Mouse (Mus musculus): ENCODE data around the gene Csrnp2.

The Csrnp2 gene

GRCm38 (mm10) chr15:100478351-100478750, 16.9 kb downstream of the Csrnp2 start:
- DNase-seq (ENCODE audit: low read depth, low spot score): peak; percentile 49

- no peak for DNase-seq (ENCODE audit: low read depth, low spot score)
Observed at GRCm38 (mm10) chr15:100473926-100474503, 21.3 kb downstream of the Csrnp2 start.

- DNase-seq (ENCODE audit: low read depth, low spot score): no peak
Observed at GRCm38 (mm10) chr15:100470037-100470436, 25.3 kb downstream of the Csrnp2 start.

- peak; percentile 33 for DNase-seq (ENCODE audit: low read depth, low spot score)
Observed at GRCm38 (mm10) chr15:100469189-100469545, 26.1 kb downstream of the Csrnp2 start.

GRCm38 (mm10) chr15:100468295-100469188, 26.7 kb downstream of the Csrnp2 start, which contains the start of gene Letmd1:
Gene Letmd1, plus strand, starts transcription at chr15:100469023.
- DNase-seq (ENCODE audit: low read depth, low spot score): peak; percentile 93

- DNase-seq (ENCODE audit: low read depth, low spot score): no peak
Observed at GRCm38 (mm10) chr15:100467738-100468137, 27.6 kb downstream of the Csrnp2 start.

GRCm38 (mm10) chr15:100465432-100465831, 29.9 kb downstream of the Csrnp2 start:
- DNase-seq (ENCODE audit: low read depth, low spot score): peak; percentile 54

- peak; percentile 84 for DNase-seq (ENCODE audit: low read depth, low spot score)
Observed at GRCm38 (mm10) chr15:100463712-100464111, 31.6 kb downstream of the Csrnp2 start.

- DNase-seq (ENCODE audit: low read depth, low spot score): no peak
Observed at GRCm38 (mm10) chr15:100462086-100462485, 33.2 kb downstream of the Csrnp2 start.

GRCm38 (mm10) chr15:100461646-100462045, 33.6 kb downstream of the Csrnp2 start:
- peak; percentile 27 for DNase-seq (ENCODE audit: low read depth, low spot score)

GRCm38 (mm10) chr15:100460942-100461341, 34.3 kb downstream of the Csrnp2 start:
- peak; percentile 87 for DNase-seq (ENCODE audit: low read depth, low spot score)

- DNase-seq (ENCODE audit: low read depth, low spot score): peak; percentile 90
Observed at GRCm38 (mm10) chr15:100458055-100458454, 37.2 kb downstream of the Csrnp2 start.

GRCm38 (mm10) chr15:100457340-100457739, 37.9 kb downstream of the Csrnp2 start:
- DNase-seq (ENCODE audit: low read depth, low spot score): peak; percentile 93

GRCm38 (mm10) chr15:100456356-100456991, 38.8 kb downstream of the Csrnp2 start:
- no peak for DNase-seq (ENCODE audit: low read depth, low spot score)

- no peak for DNase-seq (ENCODE audit: low read depth, low spot score)
Observed at GRCm38 (mm10) chr15:100452486-100452885, 42.8 kb downstream of the Csrnp2 start.

GRCm38 (mm10) chr15:100451245-100451644, 44.0 kb downstream of the Csrnp2 start:
- no peak for DNase-seq (ENCODE audit: low read depth, low spot score)

GRCm38 (mm10) chr15:100449495-100449894, 45.8 kb downstream of the Csrnp2 start:
- no peak for DNase-seq (ENCODE audit: low read depth, low spot score)

- DNase-seq (ENCODE audit: low read depth, low spot score): no peak
Observed at GRCm38 (mm10) chr15:100448572-100448971, 46.7 kb downstream of the Csrnp2 start.

GRCm38 (mm10) chr15:100446887-100447286, 48.4 kb downstream of the Csrnp2 start:
- no peak for DNase-seq (ENCODE audit: low read depth, low spot score)

- peak; percentile 96 for DNase-seq (ENCODE audit: low read depth, low spot score)
Observed at GRCm38 (mm10) chr15:100443126-100443922, 52.0 kb downstream of the Csrnp2 start.

GRCm38 (mm10) chr15:100436518-100436917, 58.8 kb downstream of the Csrnp2 start:
- no peak for DNase-seq (ENCODE audit: low read depth, low spot score)

- no peak for DNase-seq (ENCODE audit: low read depth, low spot score)
Observed at GRCm38 (mm10) chr15:100436112-100436511, 59.2 kb downstream of the Csrnp2 start.
